Mouse (Mus musculus): ENCODE results near the gene Rhbdf1. TPM values are rescaled to one million over a fixed set of nuclear protein-coding genes. Genes with fewer than 3 reads are reported as not detected.

Rhbdf1 gene
- polyA plus RNA-seq, 1 experiment from 2014 or later = 60.1 TPM

DNA sequence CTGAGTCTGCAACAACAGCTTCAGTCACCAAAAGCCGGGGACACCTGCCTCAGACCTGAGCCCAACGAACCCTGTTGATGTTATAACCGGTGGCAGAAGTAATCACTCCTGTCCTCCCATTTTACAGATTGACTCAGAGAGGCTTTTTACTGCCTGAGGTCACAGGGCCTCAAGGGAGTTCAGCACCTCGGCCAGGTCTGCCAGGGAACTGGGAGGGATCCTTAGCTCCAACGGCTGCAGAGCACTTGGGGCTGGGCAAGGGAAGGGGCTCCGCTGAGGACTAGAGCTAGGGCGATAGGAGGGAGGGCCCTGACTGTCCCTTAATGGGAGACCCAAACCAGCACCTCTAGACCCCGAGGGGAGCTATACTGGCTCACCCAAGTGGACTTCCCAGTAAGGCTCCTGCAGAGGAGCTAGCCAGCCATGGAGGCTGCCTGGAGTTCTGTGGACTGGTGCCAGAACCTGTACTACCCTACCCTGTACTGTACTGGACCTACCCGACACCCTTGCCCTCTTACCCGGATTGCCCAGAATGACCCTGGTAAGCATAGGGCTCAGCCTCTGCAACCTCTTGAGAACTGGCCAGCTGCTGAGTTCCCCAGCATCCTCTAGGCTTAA is 1.4 kb downstream of the Rhbdf1 start:
- WGBS = 36% methylated on average over 9 of the region's 10 CpGs
- peak overlapping the region; percentile 84 for H3K4me2 ChIP-seq (ENCODE audit: low read depth, low read length)
- DNase-seq (ENCODE audit: low spot score) = no peak
- H3K9ac ChIP-seq (ENCODE audit: low read depth, low read length) = peak overlapping the region; percentile 91
- H3K4me3 ChIP-seq (ENCODE audit: low read depth, low read length) = peak overlapping the region; percentile 91
- no peaks in the 10 kb centered on the region for H3K9me3 ChIP-seq (ENCODE audit: control insufficient read depth, low read length)
- peak overlapping the region; percentile 92; the same call in 1 of the 2 replicates for H3K27ac ChIP-seq (replicated peaks; ENCODE audit: low read depth, low read length)
- peaks cover 7% of the 10 kb centered on the region; the same call in 1 of the 2 replicates for H3K36me3 ChIP-seq (ENCODE audit: control insufficient read depth, insufficient read depth, low read length)
- H3K4me1 ChIP-seq (ENCODE audit: control insufficient read depth, insufficient read depth, low read length) = peaks cover 40% of the 10 kb centered on the region
- no peaks in the 10 kb centered on the region for H3K27me3 ChIP-seq (replicated peaks; ENCODE audit: control insufficient read depth, insufficient read depth, low read length)
- no peak; the same call in 1 of the 2 replicates for ATAC-seq (ENCODE audit: low read depth)

DNA sequence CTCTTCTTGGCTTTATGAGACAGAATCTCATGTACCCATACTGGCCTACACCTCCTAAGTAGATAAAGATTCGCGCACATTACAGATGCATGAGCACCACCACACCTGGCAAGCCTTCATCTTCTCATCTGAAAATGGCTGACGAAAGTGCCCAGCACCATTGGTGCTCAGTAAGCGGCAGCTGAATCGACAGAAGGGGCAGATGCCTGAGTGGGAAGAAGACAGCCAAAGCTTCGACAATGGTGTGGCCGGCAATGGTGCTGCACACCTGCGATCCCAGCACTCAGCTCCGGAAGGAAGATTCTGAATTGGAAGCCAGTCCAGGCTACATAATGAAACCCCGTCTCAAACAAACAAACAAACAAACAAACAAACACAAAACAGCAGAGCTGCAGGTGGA is 2.8 kb downstream of the Rhbdf1 start:
- Histone ChIP-seq H3K27ac (replicated peaks; ENCODE audit: low read depth, low read length) (no peak overlapping the region), H3K4me2 (ENCODE audit: low read depth, low read length) (no peak overlapping the region), H3K4me3 (ENCODE audit: low read depth, low read length) (no peak overlapping the region), H3K9ac (ENCODE audit: low read depth, low read length) (no peak overlapping the region), H3K36me3 (ENCODE audit: control insufficient read depth, insufficient read depth, low read length) (peaks cover 21% of the 10 kb centered on the region; the same call in 1 of the 2 replicates), H3K9me3 (ENCODE audit: control insufficient read depth, low read length) (no peaks in the 10 kb centered on the region), H3K27me3 (replicated peaks; ENCODE audit: control insufficient read depth, insufficient read depth, low read length) (no peaks in the 10 kb centered on the region), H3K4me1 (ENCODE audit: control insufficient read depth, insufficient read depth, low read length) (peaks cover 26% of the 10 kb centered on the region)
- WGBS = 85% methylated on average over 10 of the region's 10 CpGs
- DNase-seq (ENCODE audit: low spot score) (no peak), ATAC-seq (ENCODE audit: low read depth) (no peak)

DNA sequence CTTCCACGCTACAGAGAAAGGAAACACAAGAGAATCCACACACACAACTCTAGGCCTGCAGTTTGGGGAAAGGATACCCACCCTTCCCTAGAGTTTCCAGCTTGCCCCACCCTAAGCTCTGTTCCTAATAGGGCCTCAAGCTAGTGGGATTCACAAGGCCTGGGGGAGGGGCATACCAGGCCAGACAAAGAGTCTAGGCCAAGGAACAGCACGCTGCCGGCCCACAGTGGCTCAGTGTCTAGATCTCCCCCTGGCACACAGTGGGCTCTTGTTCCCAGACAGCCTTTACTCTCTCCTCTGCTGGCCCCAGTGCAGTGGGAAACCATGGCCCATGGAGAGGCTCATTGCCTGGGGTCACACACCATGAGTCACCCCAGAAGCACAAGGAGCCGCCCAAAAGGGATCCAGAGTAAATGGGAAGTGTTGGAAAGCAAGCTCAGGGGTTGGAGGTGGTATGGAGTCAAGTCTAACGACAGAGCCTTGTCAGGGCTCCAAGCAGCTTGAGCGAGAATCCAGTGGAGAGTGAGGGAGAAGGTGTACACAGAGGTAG is 3.5 kb downstream of the Rhbdf1 start:
- Histone ChIP-seq H3K36me3 (ENCODE audit: control insufficient read depth, insufficient read depth, low read length) (peaks cover 28% of the 10 kb centered on the region; the same call in 1 of the 2 replicates), H3K4me1 (ENCODE audit: control insufficient read depth, insufficient read depth, low read length) (peaks cover 25% of the 10 kb centered on the region)

DNA sequence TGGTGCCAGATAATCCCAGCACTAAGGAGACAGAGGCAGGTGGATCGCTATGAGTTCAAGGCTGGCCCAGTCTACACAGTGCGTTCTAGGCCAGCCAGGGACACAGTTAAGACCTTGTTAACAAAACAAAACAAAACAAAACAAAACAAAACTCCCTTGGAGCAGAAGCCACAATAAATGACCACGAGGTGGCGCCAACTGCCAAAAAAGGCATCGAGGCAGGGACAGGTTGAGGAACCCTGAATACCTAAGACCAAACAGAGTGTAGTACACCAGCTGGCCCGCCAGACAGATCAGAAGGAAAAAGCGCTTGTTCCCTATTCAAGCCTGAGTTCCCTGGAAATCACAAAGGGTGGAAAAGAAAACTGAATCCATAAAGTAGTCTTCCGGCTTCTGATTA is 5.2 kb downstream of the Rhbdf1 start:
- Histone ChIP-seq H3K27me3 (replicated peaks; ENCODE audit: control insufficient read depth, insufficient read depth, low read length) (no peaks in the 10 kb centered on the region), H3K9ac (ENCODE audit: low read depth, low read length) (no peak overlapping the region), H3K4me2 (ENCODE audit: low read depth, low read length) (no peak overlapping the region), H3K4me3 (ENCODE audit: low read depth, low read length) (no peak overlapping the region), H3K36me3 (ENCODE audit: control insufficient read depth, insufficient read depth, low read length) (peaks cover 46% of the 10 kb centered on the region), H3K9me3 (ENCODE audit: control insufficient read depth, low read length) (no peaks in the 10 kb centered on the region), H3K27ac (replicated peaks; ENCODE audit: low read depth, low read length) (no peak overlapping the region), H3K4me1 (ENCODE audit: control insufficient read depth, insufficient read depth, low read length) (peaks cover 15% of the 10 kb centered on the region)
- DNase-seq (ENCODE audit: low spot score) (peak; percentile 82), ATAC-seq (ENCODE audit: low read depth) (no peak; the same call in 1 of the 2 replicates)
- 25% methylated on average over 8 of the region's 8 CpGs for WGBS

More for the DNA sequence above, 3.5 kb downstream of the Rhbdf1 start:
- ATAC-seq (ENCODE audit: low read depth) = no peak
- Histone ChIP-seq H3K4me3 (ENCODE audit: low read depth, low read length) (no peak overlapping the region), H3K27ac (replicated peaks; ENCODE audit: low read depth, low read length) (0 out of 2 replicates have a peak overlapping the region, but pooled peaks have one; percentile 17), H3K27me3 (replicated peaks; ENCODE audit: control insufficient read depth, insufficient read depth, low read length) (no peaks in the 10 kb centered on the region), H3K4me2 (ENCODE audit: low read depth, low read length) (no peak overlapping the region), H3K9me3 (ENCODE audit: control insufficient read depth, low read length) (no peaks in the 10 kb centered on the region), H3K9ac (ENCODE audit: low read depth, low read length) (no peak overlapping the region)
- DNase-seq (ENCODE audit: low spot score) = peak; percentile 65
- 37% methylated on average over 6 of the region's 6 CpGs for WGBS

DNA sequence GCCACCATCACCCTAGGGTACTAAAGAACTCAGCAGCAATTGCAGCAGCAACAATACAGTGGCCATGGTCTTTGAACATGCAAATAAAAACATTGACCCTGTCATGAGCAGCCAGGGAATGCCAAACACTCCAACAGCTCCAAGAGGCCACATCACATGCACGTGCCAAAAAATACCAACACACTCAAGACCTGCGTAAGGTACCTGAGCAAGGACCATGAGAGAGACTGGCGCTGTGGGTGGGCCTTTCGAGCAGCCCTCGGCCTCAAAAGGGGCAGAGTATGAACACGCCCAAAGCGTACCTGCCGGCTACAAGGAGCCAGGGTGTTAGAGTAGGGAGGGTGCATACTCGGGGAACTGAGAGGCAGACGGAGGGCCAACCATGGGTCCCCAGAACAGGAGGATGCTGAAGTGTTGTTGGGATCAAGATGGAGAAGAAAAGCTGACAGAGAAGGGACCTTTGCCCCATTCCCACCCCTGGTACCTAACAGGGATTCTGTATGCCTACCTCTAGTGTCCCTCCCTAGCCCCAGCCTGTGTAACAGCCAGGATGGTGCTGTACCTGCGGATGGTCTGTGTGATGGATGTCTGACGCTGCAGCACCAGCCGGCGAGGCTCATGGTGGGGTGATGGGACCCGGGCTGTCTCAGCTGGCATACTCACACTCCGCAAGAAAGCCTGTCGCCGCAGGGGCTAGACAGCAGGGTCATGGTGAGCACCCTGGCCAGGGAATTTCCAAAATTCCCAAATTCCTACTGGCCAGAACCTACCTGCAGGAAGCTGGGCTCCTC is 6.5 kb downstream of the Rhbdf1 start:
- no peaks in the 10 kb centered on the region for H3K9me3 ChIP-seq (ENCODE audit: control insufficient read depth, low read length)
- 92% methylated on average over 18 of the region's 18 CpGs for WGBS
- no peak overlapping the region for H3K9ac ChIP-seq (ENCODE audit: low read depth, low read length)

DNA sequence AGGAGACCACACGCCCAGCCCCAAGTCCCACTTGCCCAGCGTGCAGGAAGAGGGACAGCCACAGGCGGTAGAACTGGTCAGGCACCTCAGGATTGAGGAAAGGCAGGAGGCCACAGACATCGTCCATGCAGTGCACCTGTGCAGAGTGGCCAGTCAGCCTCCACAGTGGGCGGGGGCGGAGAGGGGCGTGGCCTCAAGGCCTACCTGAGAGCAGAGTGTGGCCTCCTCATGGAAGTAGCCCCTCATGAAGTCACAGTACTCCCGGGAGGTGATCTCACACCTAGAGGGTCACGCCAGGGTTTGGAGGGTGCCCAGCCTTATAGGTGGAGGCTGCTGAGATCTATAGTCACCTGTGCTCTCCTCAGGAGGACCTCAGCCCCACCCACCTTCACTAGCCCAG is 11.5 kb downstream of the Rhbdf1 start:
- Histone ChIP-seq H3K4me3 (ENCODE audit: low read depth, low read length) (no peak overlapping the region), H3K27me3 (replicated peaks; ENCODE audit: control insufficient read depth, insufficient read depth, low read length) (no peaks in the 10 kb centered on the region), H3K4me2 (ENCODE audit: low read depth, low read length) (no peak overlapping the region), H3K36me3 (ENCODE audit: control insufficient read depth, insufficient read depth, low read length) (peaks cover 84% of the 10 kb centered on the region), H3K9me3 (ENCODE audit: control insufficient read depth, low read length) (no peaks in the 10 kb centered on the region), H3K9ac (ENCODE audit: low read depth, low read length) (no peak overlapping the region), H3K4me1 (ENCODE audit: control insufficient read depth, insufficient read depth, low read length) (no peaks in the 10 kb centered on the region), H3K27ac (replicated peaks; ENCODE audit: low read depth, low read length) (no peak overlapping the region)
- DNase-seq (ENCODE audit: low spot score) = no peak
- no peak for ATAC-seq (ENCODE audit: low read depth)
- 80% methylated on average over 8 of the region's 9 CpGs for WGBS

More for the DNA sequence above, 6.5 kb downstream of the Rhbdf1 start:
- DNase-seq (ENCODE audit: low spot score) = no peak
- Histone ChIP-seq H3K4me3 (ENCODE audit: low read depth, low read length) (no peak overlapping the region), H3K36me3 (ENCODE audit: control insufficient read depth, insufficient read depth, low read length) (peaks cover 59% of the 10 kb centered on the region), H3K4me1 (ENCODE audit: control insufficient read depth, insufficient read depth, low read length) (peaks cover 10% of the 10 kb centered on the region), H3K4me2 (ENCODE audit: low read depth, low read length) (no peak overlapping the region), H3K27ac (replicated peaks; ENCODE audit: low read depth, low read length) (no peak overlapping the region), H3K27me3 (replicated peaks; ENCODE audit: control insufficient read depth, insufficient read depth, low read length) (no peaks in the 10 kb centered on the region)
- no peak for ATAC-seq (ENCODE audit: low read depth)

DNA sequence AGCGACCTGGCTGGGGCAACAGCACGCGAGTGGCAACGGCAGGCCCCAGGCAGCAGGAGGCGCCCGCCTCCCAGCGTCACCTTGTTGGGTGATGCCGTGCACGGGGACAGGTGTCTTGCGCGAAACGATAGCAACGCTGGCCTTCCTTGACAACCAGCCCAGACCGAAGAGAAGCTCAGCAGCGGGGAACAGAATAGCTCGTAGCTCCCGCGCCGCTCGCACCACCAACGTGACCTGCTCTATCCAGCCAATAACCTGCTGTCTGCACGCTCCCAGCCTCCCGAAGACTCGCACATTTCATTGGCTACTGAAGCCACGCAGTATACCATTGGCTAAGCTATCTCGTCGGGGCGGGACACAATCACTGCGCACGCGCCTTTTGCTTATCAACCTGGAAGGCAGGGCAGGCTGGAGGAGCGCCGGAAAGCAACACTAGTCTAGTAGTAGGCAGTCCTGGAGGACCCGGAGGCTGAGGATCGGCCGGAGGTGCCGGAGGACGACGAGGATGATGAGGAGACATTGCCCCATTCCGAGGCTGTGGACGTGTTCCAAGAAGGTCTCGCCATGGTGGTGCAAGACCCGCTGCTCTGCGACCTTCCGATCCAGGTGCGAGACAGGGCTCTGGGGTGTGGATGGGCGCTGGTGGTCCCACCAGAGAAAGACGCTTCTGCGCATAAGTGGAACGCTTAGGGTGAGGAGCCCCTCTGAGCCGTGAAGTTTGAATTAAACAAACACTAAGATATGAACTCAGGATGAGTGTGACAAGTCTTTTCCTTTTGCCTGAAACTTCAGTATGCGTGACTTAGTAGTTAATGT is 16.8 kb downstream of the Rhbdf1 start, which contains the start of gene Snrnp25:
Gene Snrnp25 (plus strand): TSS at position 358 of the 816 bp plus-strand sequence.
- peak within 1 kb of the TSS; percentile 68 for H3K4me2 ChIP-seq (ENCODE audit: low read depth, low read length)
- H3K4me3 ChIP-seq (ENCODE audit: low read depth, low read length) = peak within 1 kb of the TSS; percentile 66
- WGBS = under 1% methylated on average over 52 of the region's 52 CpGs
- H3K27ac ChIP-seq (replicated peaks; ENCODE audit: low read depth, low read length) = no peak within 1 kb of the TSS
- DNase-seq (ENCODE audit: low spot score) = peak; percentile 99
- no peaks in the 10 kb centered on the region for H3K9me3 ChIP-seq (ENCODE audit: control insufficient read depth, low read length)
- H3K9ac ChIP-seq (ENCODE audit: low read depth, low read length) = peak within 1 kb of the TSS; percentile 75
- no peaks in the 10 kb centered on the region for H3K4me1 ChIP-seq (ENCODE audit: control insufficient read depth, insufficient read depth, low read length)
- ATAC-seq (ENCODE audit: low read depth) = peak; percentile 100
- H3K27me3 ChIP-seq (replicated peaks; ENCODE audit: control insufficient read depth, insufficient read depth, low read length) = no peaks in the 10 kb centered on the region
- peaks cover 30% of the 10 kb centered on the region for H3K36me3 ChIP-seq (ENCODE audit: control insufficient read depth, insufficient read depth, low read length)
